Mouse (Mus musculus) gastrocnemius, postnatal 14 days (tissue): ENCODE measurements at regions not wholly inside any gene's neighbourhood (a gene's known extent, or its start where the extent isn't known, plus 50 kb on each side); places are given as distances from the start of the nearest gene placed in this dataset.

Experiments used
- DNase-seq: peaks from one replicate; pipeline ENCODE4 v3.0.0; 2021; ENCODE audit warnings: mixed read lengths
- intact Hi-C: fragments of 180-260 bp; cut with DNase I; formaldehyde crosslinking; loops from one replicate; pipeline ENCODE4 v1.15.1; 2025; ENCODE audit warnings: low total_unique reads

DNA sequence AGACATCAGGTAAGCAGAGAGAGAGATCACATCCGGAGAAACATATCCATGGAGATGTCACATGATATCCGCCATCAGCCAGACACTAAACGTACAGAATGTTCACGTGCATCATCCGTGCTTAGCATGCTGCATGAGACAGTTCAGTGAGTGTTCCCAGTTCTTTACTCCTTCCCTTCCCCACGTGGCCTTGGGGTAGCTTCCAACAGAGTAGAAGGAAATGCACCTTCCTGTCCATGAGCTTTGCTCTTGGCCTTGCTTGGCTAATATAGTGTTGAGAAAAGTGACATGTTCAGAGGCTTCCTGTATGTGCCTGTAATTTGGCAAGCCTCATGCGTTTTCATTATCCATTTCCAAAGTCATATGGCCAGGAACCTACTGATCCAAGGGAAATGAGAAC is 368.5 kb downstream of the Gm45692 start:
- intact Hi-C loops = no loop called here
- DNase-seq = no peak

DNA sequence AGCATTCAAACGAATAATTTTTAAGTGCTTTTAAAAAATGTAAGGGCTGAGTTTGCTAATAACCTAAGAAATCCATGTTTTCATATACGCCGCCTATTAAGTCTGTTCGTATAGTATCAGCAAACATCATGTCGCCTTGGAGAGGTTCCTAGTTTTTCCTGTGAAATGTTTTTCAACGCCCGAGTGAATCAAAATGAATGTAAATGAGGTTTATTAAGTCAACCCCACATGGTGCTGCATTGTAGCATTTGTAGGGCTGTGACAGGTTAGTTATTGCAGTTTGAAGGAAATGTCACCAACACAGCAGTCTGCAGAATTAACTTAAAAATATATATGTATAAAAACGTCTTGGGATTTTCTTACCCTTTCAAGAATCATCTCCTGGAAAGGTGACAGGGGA is 369.3 kb downstream of the Gm45692 start:
- DNase-seq = no peak

DNA sequence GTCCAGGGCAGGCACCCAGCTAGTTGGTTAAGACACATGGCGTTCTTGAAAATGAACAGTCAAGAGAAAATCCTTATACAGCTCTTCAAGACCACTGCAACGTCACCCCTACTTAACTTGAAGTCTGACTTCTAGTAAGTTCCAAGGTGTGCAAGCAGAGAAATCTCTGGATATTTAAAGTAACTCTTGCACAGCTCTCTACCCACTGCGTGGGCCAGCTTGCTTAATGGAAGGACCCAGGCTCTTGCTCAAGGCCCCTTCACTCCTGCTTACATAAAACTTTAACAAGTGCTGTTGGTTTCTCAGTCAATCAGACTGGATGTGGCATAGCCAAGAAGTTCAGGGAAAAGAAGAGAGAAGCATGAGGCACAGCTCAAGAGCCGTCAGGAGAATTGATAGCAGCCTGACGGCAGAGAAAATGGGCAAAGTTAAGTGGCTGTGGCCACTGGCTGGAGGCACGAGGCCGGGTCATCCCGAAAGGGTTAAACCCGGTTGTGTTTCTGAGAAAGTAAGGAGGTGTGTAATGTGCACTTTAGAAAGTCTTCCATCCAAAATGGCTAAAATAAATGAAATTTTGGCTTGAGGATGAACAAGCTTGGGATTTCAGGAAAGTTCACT is 382.0 kb downstream of the Gm45692 start:
- DNase-seq = no peak
- intact Hi-C loops = no loop called here

More for the DNA sequence above, 369.3 kb downstream of the Gm45692 start:
- intact Hi-C loops = no loop called here

DNA sequence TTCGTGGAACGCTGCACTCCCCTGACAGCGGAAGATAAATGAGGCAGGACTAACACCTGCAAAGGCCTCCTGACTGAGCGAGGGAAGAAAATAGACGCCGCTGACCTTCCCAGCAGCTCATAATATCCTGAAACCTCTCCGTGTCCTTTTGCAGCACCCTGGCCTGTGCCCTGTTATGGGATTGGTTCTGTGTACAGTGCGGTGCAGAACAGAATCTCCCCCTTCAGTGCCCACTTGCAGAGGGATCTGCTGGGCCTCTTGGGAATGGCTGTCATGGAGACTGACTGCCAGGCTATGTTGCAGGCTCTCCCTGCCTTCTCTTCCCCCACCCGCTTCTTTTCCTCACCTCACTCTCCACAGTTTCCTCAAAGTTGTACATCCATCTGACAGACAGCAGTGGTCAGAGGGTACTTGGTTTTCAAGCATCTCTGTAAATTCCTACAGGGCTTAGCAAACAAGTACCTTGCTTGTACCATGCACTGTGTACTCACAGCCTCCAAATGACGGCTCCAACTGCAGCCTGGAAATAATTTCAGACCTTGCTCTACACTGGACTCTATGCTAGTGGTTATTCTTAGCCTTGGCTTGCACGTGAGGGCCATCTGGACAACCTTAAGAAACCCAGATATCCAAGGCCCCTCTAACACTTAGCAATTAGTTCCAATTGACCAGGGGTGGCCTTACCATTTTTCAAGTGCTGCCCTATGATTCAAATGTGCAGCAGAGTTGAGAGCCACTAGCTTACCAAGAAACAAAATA is 382.7 kb downstream of the Gm45692 start:
- intact Hi-C loops = no loop called here
- DNase-seq = no peak

DNA sequence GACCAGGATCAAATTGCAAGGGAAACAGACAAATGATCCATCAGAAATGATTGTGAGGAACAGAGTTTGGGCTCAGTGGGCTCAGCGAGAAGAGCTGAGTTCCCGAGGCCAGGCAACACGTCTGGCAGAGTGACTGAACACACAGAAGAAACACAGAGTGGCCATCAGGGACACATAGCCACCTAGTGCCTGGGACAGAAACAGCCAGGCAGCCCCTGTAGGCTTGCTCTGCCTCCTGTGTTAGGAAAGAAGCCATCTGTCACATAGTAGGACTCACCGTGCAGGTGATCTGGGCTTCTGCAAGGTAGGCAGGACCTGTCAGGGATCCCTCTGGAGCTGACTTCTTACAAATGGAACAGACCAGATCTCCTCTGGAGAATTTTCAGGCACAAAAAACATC is 383.4 kb downstream of the Gm45692 start:
- intact Hi-C loops = no loop called here
- DNase-seq = no peak

DNA sequence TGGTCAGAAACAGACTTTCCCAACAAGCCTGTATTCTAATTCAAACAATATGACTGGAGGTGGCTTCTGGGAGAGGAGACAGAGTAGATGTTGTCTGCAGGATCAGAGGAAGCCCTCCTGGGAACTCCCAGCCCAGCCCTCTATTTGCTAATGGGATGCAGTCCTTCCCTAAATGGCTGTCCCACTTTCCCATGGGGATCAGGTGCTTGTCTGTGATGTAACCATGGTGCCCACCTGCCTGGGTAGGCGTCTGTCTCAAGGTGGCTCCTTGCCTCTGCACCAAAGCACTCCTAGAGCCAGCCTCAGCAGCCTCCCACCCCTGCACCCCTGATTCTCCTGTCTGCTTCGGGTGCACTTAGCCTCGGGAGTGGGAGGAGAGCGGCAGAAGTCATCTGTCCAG is 384.6 kb downstream of the Gm45692 start:
- DNase-seq = no peak
- intact Hi-C loops = no loop called here

DNA sequence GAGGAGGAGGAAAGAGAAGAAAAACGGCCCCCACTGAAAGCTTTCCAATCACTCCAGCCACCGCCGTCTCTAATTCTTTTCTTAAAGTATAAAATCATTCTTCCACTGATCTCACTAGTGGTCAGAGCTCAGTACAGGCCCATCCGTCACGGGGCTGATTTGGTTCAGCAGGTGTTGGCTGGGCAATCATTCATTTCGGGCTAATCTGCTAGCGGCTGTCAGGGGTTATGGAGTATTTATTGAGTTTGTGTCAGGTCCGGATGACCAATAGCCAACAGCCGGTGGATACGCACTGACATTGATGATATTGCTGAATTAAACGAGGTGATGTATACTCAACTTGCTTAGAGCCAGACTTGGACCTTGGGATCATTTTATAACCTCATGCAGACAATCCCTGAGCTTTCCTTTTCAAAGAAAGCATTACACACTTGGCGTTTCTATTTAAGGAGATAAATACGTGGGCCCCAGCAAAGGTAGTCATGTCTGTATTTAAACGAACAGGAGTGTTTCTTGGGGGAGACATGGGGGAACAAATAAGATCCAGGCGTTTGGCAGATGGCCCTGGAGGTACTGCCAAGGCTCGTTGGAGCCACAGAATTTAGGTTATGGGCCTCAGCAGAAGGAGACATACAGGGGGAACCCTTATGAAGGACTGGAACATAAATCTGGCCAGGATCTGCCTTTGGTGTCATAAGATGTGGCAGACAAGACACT is 385.1 kb downstream of the Gm45692 start:
- intact Hi-C loops = no loop called here
- DNase-seq = no peak

DNA sequence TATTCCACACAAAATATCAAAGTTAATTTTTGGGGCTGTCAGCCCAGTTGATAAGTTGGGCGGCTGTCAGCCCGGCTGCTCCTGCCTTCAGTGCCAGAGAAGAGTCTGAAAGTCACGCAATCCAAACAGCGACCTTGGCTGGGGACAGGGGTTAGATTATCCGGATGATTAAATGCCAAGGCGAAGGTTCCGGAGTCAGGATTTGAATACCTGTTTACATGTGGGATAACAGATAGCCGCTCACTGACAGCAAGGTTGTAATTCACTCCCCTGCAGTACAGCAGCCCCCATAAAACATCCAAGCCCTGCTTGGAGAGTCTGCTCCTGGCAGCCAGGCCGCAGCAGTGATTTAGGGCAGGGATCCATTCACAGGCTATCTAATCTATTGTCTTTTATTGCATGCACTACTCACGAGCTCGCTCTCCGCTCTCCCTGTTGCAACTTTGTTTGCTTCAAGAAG is 388.3 kb downstream of the Gm45692 start:
- intact Hi-C loops = no loop called here

DNA sequence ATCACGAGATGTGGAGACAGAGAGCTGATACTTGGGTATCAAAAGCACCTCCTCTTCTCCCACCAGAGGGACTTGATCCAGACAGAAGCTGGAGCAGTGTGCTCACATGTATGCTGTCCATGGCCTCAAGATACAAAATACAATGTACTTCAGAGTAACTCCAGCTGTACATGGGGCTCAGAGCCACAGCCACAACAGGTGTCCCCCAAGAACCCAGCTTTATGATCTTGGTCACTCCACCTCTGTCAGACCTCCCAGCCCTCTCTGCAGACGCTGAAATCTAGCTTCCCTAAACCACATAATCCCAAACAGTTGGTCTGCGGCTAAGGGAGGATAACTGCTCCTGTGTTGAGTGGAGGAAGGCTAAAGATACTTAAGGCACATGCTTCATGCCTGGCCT is 389.9 kb downstream of the Gm45692 start:
- intact Hi-C loops = no loop called here
- DNase-seq = no peak

More for the DNA sequence above, 388.3 kb downstream of the Gm45692 start:
- DNase-seq = no peak

DNA sequence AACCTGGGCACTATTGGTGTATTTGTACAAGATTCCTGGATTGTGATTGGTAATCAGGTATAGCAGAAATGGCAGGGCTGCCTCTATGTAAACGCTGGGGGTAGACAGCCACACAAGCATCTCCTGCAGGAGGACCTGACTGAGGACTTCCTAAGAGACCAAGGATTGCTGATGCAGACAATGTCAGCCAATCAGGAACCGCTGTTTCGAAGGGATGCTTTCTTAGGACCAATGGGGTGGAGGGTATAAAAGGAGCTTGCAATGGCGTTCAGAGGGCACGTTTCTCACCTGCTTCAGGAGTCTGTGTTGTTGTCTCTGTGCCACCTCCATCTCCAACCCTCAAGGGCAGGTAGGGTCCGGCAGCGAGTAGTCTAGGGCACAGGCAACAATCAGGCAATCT is 393.7 kb downstream of the Gm45692 start:
- intact Hi-C loops = no loop called here
- no peak for DNase-seq

DNA sequence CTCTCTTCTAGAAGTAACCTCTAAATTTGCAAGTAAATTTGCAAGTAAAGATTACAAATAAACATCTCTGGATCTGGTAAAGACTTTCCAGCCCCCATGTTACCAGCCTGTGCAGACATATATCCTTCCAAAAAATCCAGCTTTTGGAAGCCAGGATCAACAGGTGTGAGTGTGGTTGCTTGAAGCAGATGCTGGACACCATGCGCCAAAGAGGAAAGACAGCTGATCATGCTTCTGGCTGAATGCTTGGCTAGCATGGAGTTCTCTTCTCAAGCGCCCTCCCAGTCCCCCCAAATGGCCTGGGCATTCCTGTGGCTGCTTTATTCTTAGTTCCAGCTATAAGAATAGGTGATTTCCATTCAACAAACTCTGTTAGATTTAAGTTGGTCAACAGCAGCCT is 404.9 kb downstream of the Gm45692 start:
- intact Hi-C loops = no loop called here

DNA sequence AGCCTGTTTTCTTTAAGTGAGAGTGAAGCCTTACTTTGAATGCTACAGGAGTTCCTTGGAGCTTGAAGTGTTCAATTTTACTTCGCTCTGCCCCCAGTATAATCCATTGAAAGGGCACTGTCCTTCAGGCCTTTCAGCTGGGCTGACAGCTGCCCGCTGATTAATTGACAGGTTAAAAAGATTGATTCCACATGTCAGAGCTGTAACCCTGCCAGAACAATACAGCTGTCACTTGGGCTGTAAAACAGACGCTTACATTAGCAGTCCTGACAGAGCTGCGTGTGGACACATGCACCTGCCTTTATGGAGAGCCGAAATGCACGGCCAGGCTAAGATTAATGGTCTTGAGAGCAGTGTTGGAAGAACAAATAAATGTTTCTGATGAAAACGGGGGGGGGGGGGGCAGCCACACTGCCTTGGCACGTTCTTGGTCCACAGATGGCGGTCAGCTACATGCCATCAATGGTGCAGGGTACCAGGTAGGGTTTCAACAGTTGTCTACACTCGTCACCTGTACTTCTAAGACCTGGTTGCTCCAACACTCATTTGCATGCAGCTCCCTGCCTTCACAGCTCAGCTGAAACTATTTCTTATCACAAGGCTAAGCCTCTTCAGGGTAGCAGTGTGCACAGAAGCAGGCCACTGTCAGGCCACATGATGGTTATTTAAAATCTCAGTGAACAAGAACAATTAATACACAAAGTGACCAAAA is 407.3 kb downstream of the Gm45692 start:
- intact Hi-C loops = no loop called here
- DNase-seq = no peak

More for the DNA sequence above, 404.9 kb downstream of the Gm45692 start:
- no peak for DNase-seq

DNA sequence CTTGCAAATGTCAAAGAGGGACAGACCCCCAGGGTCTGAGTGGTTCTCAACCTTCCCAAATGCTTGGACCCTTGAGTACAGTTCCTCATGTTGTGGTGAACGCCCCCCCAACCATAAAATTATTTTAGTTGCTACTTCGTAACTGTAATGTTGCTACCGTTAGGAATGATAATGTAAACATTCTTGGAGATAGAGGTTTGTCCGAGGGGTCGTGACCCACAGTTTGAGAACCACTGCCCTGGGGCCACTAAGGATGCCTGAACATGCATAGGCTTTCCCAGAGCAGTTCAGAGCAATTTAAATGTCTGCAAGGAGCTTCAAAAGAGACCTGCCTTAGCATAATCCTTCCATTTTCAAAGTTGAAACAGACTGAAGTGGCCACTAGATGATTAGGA is 407.8 kb downstream of the Gm45692 start:
- intact Hi-C loops = no loop called here
- no peak for DNase-seq

DNA sequence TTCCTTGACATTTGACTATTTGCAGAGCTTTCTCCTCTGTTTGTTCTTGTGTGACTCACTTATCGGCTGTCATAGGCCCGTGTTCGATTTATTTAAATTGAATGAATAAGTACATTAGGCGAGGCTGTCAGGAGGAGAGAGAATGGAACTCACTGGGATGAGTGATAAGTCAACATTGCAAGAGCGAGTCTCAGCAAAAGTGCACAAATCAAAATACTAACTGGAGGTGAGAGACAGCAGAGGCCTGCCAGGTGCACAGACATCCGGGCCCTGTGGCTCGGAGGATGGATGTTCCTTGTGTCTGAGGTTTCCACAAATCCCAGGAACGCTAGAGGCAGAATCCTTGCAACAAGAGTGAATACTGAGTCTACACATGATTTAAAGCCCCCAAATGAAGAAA is 410.6 kb downstream of the Gm45692 start:
- intact Hi-C loops = no loop called here
- no peak for DNase-seq

DNA sequence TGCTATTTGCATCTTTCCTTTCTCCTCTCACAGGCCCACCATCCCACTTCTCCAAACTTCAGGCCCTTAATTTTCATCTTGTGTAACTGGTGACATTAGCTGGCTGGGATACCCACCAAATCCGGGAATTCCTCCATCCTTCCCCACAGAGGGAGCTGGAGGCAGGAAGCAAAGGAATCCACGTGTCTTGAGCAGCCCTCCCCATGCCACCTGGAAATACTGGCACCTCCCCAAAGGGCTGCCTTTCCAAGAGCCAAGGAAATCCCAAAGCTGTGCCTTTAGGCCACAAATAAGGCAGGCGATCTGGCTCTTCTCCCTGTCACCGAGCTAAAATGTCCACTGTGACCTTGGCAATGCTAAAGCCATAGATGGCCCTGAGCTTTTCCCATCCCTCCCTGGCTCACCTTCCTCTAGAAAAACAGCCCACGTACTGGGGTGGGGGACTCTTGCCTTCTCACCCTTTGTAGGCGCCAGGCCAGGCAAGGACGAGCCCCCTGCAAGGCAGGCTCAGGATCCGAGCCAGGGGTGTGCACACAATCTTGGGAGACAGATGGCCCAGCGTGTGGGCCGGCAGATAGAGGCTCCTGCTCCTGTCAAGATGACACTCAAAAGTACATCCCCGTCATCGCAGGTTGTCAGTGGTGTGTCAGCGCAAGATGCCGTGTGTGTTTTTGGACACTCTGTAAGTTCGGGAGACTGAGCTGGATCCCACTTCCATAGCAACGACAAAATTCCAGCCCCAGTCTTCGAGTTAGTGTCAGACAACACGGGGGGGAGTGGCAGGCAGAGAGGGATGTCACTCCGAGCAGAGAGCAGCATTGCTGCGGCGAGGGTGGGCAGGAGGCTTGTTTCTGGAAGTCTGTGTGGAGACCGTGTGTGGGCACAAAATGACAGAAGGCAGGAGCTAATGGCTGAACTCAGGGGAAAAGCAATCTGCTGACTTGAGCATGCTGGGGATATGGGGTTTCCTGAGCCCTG is 414.4 kb downstream of the Gm45692 start:
- DNase-seq = no peak
- intact Hi-C loops = no loop called here

DNA sequence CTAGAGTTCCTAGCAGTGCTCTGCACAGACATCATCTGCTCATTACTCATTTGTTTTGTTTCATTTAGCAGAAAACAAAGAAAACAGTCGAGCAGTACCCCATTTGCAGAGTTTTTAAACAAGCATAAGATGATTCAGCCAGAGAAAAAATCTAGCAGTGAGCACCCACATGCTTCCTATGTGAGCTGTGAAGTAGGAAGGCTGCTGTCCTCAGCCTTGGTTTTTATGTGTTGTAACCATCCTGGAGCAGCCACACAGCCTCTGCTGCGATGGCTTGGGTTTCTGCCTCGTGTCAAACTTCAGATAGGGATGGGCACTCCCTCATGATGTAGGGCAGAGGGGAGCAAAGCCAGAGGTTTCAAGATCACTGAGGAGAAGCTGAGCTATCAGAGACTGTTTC is 416.5 kb downstream of the Gm45692 start:
- intact Hi-C loops = no loop called here
- no peak for DNase-seq

DNA sequence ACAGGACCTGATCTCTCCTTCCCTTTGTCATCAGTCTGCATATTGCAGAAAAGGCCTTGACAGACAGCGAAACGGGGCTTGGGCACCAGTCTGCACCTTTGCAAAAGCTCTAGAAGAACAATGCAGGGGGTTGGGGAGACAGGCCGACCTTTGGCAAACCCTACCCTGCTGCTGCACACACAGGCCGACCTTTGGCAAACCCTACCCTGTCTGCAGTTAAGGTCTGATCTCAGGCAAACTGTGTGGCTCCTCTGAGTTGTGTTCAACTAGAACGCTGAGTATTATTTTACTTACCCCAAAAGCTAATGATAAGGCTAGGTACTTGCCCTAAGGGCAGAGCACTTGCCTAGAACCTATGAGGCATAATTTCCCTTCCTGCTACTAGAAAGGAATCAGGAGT is 423.4 kb upstream of the Zfp703 start:
- no peak for DNase-seq
- intact Hi-C loops = no loop called here

DNA sequence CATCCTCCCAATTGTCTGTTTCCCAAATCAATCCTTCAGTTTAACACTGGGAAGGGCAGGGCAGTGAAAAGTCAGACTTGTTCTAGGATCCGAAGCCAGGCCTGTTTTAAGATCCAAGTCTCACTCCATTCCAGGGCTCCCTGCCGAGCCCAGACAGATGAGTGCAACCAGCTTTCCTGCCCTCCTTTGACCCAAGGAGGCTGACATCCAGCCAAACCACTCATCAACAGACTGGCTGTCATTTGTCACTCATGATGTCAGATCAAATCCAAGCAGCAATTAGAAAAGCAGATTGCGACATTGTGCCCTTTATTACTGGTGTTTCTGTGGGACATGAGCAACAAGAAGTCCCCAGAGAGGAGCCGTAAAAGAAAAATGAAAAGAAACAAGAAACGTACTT is 417.9 kb upstream of the Zfp703 start:
- DNase-seq = peak; percentile 78
- intact Hi-C loops = no loop called here

DNA sequence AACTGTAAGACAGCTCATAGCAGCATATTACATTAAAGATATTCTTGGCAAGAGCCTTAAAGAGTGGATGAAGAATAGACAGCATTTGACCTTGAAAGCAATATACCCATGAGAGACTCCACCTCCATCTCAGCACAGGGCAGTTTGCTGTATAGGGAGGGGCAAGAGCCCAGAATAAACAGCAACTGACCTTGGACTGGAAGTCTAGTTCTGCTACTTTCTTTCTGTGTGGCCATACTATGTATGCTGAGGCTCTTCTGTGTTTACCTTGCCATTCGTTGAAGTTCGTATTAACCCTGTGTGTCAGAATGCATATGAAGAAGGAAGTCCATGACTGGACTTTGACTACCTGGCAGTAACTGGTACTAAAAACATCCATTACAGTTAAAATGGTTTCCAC is 414.0 kb upstream of the Zfp703 start:
- no peak for DNase-seq
- intact Hi-C loops = no loop called here
